Mouse (Mus musculus): Measurements from ENCODE around the gene Ube2g2.

Ube2g2 gene

DNA sequence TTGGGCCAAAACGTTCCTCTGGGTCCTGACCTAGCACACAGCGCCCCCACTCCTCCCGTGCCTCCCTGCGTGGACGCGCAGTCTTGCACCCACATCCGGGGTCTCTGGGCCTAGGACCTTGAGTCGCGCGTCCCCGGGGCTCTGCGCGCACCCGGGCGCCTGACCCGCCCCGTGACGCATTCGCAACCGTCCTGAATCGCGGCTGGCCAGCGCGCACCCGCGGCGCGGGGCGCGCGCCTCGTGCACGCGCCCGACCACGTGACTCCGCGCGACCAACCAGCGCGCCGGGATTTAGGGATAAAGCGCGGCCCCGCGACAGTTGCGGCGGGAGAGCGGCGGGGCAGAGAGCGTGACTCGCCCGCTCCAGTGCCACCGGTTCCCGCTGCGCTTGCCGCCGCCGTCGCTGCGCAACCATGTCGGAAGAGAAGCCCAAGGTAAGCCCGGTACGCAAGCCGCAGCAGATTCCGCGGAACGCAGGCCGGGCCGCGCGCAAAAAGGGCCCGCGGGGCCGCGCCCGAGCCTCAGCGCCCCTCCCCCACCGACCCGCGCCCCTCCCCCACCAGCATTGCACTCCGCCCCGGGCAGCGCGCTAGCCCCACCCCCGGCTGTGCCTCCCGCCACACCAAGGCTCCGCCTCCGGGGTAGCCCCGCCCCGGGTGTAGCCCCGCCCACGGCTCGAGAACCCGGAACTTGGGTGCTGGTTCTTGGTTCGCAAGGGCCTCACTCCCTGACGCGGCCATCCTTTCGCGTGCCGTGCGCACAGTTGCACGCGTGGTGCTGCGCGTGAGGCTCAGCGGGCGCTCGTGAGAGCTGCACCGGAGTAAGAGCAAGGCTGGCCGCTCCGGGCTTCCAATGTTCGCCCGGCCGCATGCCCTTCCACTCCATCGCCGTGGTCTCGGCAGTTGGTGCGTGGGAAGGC, 15.9 kb upstream of the Ube2g2 start, which contains the start of the genes Sumo3 and Gm49325:
Gene Sumo3 (plus strand): TSS at position 190 of the 919 bp plus-strand sequence.
Gene Gm49325 (plus strand): TSS at position 290 of the 919 bp plus-strand sequence.
- in situ Hi-C loops (cut with MboI): no loop called here

DNA sequence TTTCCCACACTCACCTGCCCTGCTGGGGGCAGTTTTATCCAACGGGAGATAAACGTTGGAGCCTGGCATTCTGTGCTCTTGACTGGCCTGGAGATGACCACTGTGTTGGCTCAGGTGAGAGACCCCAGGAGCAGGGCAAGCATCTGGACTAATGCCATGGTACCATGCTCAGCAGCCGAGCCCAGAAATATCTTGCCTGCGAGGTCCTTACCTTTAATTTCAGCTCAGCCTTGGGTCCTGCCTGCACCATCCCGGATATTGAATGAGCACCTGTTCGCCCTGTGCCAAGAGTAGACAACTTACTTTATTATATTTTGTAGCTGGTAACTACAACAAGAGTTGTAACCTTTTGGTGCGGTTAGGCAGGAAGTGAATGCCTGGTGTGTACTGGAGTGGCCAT, 15.2 kb upstream of the Ube2g2 start:
- in situ Hi-C loops (cut with MboI): no loop called here

- in situ Hi-C loops (cut with MboI): no loop called here
Measured at GRCm38 (mm10) chr10:77607441-77607840, 14.6 kb upstream of the Ube2g2 start.

- in situ Hi-C loops (cut with MboI): no loop called here
Measured at GRCm38 (mm10) chr10:77608589-77608988, 13.5 kb upstream of the Ube2g2 start.

GRCm38 (mm10) chr10:77610221-77610961, 11.7 kb upstream of the Ube2g2 start:
- in situ Hi-C loops (cut with MboI): no loop called here

- in situ Hi-C loops (cut with MboI): no loop called here
Measured at GRCm38 (mm10) chr10:77613409-77613808, 8.7 kb upstream of the Ube2g2 start.

- in situ Hi-C loops (cut with MboI): no loop called here
Measured at GRCm38 (mm10) chr10:77615647-77616046, 6.4 kb upstream of the Ube2g2 start.

GRCm38 (mm10) chr10:77616166-77616565, 5.9 kb upstream of the Ube2g2 start:
- in situ Hi-C loops (cut with MboI): no loop called here

- in situ Hi-C loops (cut with MboI): no loop called here
Measured at GRCm38 (mm10) chr10:77616926-77617325, 5.1 kb upstream of the Ube2g2 start.

GRCm38 (mm10) chr10:77621546-77621945, 529 bp upstream of the Ube2g2 start:
- in situ Hi-C loops (cut with MboI): loop anchor here (5.0 kb wide), 1 partner anchor 104 kb away; the partner anchor contains the start of gene Fam207a

GRCm38 (mm10) chr10:77623069-77623492, 1.0 kb downstream of the Ube2g2 start:
- in situ Hi-C loops (cut with MboI): loop anchor here (5.0 kb wide), 1 partner anchor 106 kb away; the partner anchor contains the start of gene Fam207a

GRCm38 (mm10) chr10:77623639-77624400, 1.7 kb downstream of the Ube2g2 start:
- in situ Hi-C loops (cut with MboI): loop anchor here (5.0 kb wide), 1 partner anchor 107 kb away; the partner anchor contains the start of gene Fam207a

GRCm38 (mm10) chr10:77624570-77624995, 2.5 kb downstream of the Ube2g2 start:
- in situ Hi-C loops (cut with MboI): loop anchor here (5.0 kb wide), 1 partner anchor 107 kb away; the partner anchor contains the start of gene Fam207a

DNA sequence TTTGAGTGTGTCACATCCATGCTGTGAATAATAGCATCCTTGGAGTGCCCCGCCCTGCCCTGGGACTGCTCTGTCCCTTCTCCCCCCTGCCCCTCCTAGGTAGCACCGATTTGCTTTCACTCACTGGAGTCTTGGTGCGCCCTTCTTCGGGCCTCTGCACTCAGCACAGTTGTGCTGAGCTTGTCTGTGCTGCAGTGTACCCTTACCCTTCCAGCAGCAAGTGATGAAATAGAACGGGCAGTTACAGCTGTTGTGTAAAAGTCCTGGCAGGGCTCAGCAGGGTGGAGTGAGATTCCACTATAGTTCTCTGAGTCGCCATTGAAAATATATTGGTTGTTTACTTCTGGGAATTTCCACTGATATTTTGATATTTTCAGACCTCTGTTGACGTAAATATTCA, 4.0 kb downstream of the Ube2g2 start:
- in situ Hi-C loops (cut with MboI): no loop called here

DNA sequence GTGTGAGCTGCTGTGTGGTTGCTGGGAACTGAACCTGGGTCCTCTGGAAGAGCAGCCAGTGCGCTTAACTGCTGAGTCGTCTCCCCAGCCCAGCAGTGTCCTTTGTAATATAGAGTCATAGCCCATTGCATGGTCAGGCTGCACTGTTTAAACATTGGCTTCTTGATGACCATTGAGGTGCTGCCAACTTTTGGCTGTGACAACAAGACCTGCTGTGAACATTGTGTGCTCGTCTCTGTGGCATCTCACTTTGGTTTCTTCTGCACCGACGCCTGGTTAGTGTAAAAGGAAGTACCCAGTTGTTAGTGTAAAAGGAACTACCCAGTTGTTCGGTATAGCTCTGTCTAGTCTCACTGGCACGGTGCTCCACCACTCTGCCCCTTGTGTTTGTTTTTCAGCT, 4.5 kb downstream of the Ube2g2 start:
- in situ Hi-C loops (cut with MboI): no loop called here

DNA sequence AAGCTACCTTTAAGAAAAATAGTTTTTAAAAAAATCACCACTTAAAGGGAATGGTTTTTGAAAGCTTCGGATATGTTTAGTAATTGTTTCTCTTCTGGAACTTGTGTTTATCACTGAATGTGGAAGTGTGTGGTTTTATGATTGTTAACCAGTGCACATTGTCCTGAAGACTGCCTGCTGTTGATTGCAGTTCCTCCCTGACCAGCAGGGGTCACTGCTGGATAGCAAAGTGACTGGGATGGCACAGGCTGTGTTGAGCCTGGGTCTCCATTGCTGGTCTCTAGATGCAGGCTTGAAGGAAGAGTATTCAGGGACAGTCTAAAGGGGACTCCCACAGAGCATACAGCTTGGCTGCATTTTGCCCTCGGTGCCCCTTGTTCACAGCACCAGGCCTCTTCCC, 5.4 kb downstream of the Ube2g2 start:
- in situ Hi-C loops (cut with MboI): no loop called here

DNA sequence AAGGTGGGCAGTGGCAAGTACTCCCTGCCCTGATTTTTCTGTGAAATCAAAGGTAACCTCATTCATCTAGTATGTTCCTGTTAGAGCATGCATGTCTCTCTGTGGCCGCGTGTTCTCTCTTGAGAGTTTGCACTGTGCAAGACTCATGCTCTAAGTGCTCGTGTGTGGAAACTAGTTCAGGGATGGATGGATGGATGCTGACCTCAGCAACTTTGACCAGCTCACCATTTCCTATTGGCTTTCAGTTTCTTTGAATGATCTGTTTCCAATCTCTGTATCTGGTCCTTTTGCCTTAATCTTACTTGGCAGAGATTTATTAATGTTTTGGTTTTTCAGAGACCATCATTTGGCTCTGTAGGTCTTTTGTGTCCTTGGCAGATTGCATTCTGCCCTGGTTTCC, 7.1 kb downstream of the Ube2g2 start:
- in situ Hi-C loops (cut with MboI): no loop called here

- in situ Hi-C loops (cut with MboI): no loop called here
Measured at GRCm38 (mm10) chr10:77629970-77630369, 7.9 kb downstream of the Ube2g2 start.

DNA sequence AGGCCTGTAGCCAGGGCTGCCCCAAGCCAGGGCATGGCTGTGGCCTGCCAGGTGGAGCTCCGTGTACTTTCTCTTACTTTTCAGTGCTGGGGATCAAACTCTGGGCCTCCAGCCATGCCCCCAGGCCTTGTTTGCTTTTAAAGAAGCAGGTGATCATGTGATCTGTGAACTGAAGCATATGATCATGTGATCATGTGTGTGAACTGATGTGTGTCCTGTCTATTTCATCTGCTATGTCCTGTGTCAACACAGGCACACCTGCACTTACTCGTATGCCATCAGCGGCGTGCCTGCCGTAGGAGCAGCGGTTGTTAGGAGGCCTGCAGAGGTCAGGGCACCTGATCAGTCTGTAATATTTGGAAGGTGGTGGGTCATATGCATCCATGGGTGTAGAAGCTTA, 11.9 kb downstream of the Ube2g2 start:
- in situ Hi-C loops (cut with MboI): no loop called here

DNA sequence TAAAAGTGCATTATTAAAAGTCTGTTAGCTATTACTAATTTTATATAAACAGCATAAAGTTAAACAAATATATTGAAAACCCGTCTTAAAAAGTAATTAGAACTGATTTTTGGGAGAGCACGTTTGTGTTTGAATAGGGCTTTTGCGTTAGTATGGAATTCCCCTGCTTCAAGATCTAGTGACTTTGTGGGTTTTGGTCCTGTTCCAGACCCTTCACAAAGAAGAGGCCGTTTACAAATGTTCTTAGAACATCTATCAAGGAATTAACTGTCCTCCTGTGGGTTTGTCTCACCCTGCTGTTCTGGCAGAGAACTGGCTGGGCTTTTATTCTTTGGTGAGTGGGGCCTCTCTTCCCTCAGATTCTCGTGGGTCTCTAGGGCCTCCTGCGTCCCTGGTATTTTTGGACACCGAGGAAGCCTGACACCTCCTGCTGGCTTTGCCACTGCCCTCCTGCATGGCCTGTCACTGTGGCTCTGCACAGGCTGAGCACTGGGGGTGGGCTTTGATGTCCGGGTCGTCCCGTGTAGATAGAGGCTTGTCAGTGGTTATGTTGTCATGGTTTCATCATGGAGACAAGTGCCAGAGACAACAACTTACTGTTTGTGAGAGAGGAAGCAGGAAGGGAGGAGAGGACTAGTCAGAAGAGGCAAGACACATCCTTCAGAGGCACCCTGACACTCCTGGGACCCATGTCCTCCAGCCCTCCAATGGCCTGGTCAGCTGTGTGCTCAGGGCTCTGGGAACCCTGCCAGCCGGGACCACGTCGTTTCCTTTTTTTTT, 12.6 kb downstream of the Ube2g2 start:
- in situ Hi-C loops (cut with MboI): no loop called here

Measured in mature B cell (primary cell).